ENCODE assay signal across 8 mouse cellular contexts in the genomic region with DNA sequence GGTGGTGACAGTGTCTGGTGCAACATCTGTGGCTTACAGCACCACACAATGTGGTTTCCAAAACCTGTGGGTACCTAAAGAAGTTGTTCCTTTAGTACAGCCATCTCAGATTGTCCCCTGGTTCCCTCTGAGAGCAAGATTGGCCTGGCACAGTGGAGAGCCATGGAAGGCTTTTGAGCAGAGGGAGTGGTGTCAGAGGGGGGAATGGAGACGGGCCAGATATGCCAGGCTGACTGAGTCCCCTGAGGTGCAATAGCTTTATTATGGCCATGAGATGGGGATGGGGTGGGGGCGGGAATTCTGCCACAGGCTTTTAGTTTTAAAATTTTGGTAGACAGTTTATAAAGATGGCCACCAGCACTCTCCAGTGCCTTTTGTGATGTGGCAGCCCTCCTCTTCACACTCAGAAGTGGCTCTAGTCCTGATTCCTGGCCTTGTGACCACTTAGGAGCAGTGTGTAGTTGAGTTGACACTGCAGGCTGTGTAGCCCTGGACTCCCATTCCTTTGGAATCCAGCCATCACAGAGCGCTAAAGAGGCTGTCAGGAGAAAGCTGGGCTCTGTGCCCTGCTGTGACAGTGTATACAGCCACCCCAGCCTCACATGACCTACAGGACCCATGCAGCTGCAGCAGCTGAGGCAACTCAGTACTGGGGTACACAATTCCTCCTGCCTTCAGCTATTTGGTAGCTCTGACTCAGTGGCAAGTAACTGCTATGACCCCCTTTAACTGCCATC. TPM values are rescaled to one million over a fixed set of nuclear protein-coding genes. Genes with fewer than 3 reads are reported as not detected.
DNase-seq lines count a peak whose midpoint lies in the region; ATAC-seq lines count a peak whose summit lies in the region.

No protein-coding gene starts in this region.

- no peak overlapping the region for H3K27ac ChIP-seq in liver, embryonic 13.5 days
- no peak overlapping the region for H3K27ac ChIP-seq in liver, embryonic 11.5 days (ENCODE audit: low read depth, low read length)
- no peak overlapping the region for H3K27ac ChIP-seq in hindbrain, embryonic 15.5 days (replicated peaks)

- peaks cover 12% of the 10 kb centered on the region; the same call in 1 of the 2 replicates for H3K4me1 ChIP-seq in liver, embryonic 13.5 days (replicated peaks)
- H3K4me1 ChIP-seq in liver, embryonic 11.5 days (replicated peaks; ENCODE audit: control insufficient read depth, insufficient read depth, low read length), result no peaks in the 10 kb centered on the region; the same call in 1 of the 2 replicates
- H3K4me1 ChIP-seq in hindbrain, embryonic 15.5 days (replicated peaks), result no peaks in the 10 kb centered on the region

- H3K27me3 ChIP-seq in liver, embryonic 13.5 days, result 0 out of 2 replicates have a peak, but pooled peaks cover 6% of the 10 kb centered on the region
- H3K27me3 ChIP-seq in liver, embryonic 11.5 days (replicated peaks; ENCODE audit: control insufficient read depth, insufficient read depth, low read length), result no peaks in the 10 kb centered on the region
- no peaks in the 10 kb centered on the region for H3K27me3 ChIP-seq in hindbrain, embryonic 15.5 days

- no peak overlapping the region for H3K9ac ChIP-seq in liver, embryonic 13.5 days
- H3K9ac ChIP-seq in liver, embryonic 11.5 days (ENCODE audit: low read depth, low read length), result no peak overlapping the region
- no peak overlapping the region for H3K9ac ChIP-seq in hindbrain, embryonic 15.5 days

- peak; percentile 74 for DNase-seq in adrenal gland, postnatal 10 days
- DNase-seq in adrenal gland, adult 18-20 months (ENCODE audit: low spot score in 2 of 2), result no peak
- no peak for DNase-seq in liver, embryonic 13.5 days
- DNase-seq in liver, embryonic 11.5 days (ENCODE audit: low spot score), result no peak
- no peak for DNase-seq in urinary bladder, postnatal 10 days (ENCODE audit: low spot score)
- DNase-seq in c-Kit-positive CD71-positive TER-119-positive erythroid progenitor cells, embryonic 14.5 days (ENCODE audit: low spot score), result no peak

- 0 out of 2 replicates have a peak, but pooled peaks have one; percentile 49 for ATAC-seq in liver, embryonic 13.5 days (ENCODE audit: low read depth)
- ATAC-seq in liver, embryonic 11.5 days (replicated peaks; ENCODE audit: low FRiP score), result no peak
- ATAC-seq in hindbrain, embryonic 15.5 days (ENCODE audit: low FRiP score, low read depth), result peak; percentile 89
- 0 out of 2 replicates have a peak, but pooled peaks have one; percentile 27 for ATAC-seq in megakaryocyte, adult 5-6 weeks (ENCODE audit: poor library complexity, severe bottlenecking)

- peaks cover 7% of the 10 kb centered on the region; the same call in 1 of the 2 replicates for H3K36me3 ChIP-seq in liver, embryonic 13.5 days
- H3K36me3 ChIP-seq in liver, embryonic 11.5 days (ENCODE audit: control insufficient read depth, insufficient read depth, low read length), result no peaks in the 10 kb centered on the region
- H3K36me3 ChIP-seq in hindbrain, embryonic 15.5 days, result no peaks in the 10 kb centered on the region

- H3K4me3 ChIP-seq in liver, embryonic 13.5 days (replicated peaks), result no peak overlapping the region
- no peak overlapping the region for H3K4me3 ChIP-seq in liver, embryonic 11.5 days (ENCODE audit: low read depth, low read length)
- no peak overlapping the region for H3K4me3 ChIP-seq in hindbrain, embryonic 15.5 days

- 61% methylated on average over 3 of the region's 3 CpGs for WGBS in liver, embryonic 13.5 days (ENCODE audit: insufficient replicate concordance)
- 80% methylated on average over 3 of the region's 3 CpGs for WGBS in liver, embryonic 11.5 days
- WGBS in hindbrain, embryonic 15.5 days, result 60% methylated on average over 3 of the region's 3 CpGs

- H3K9me3 ChIP-seq in liver, embryonic 13.5 days (replicated peaks), result no peaks in the 10 kb centered on the region
- H3K9me3 ChIP-seq in liver, embryonic 11.5 days (ENCODE audit: control insufficient read depth, low read length), result no peaks in the 10 kb centered on the region
- H3K9me3 ChIP-seq in hindbrain, embryonic 15.5 days, result no peaks in the 10 kb centered on the region

- no peak overlapping the region for H3K4me2 ChIP-seq in liver, embryonic 13.5 days
- H3K4me2 ChIP-seq in liver, embryonic 11.5 days, result no peak overlapping the region
- H3K4me2 ChIP-seq in hindbrain, embryonic 15.5 days, result no peak overlapping the region

RNA-seq across cellular contexts. Expression of gene Mogat2, which starts 20.9 kb away (rescaled TPM):
- total RNA-seq in adrenal gland, postnatal 10 days (2021), result under 1 TPM in 1 of 2 experiments, not detected in 1; 0.39 TPM
- under 1 TPM; 0.43 to 0.99 TPM for total RNA-seq in adrenal gland, adult 18-20 months (2021)
- 35.9 and 37.5 TPM in 2 replicates for polyA plus RNA-seq in liver, embryonic 13.5 days (2015; fragmentation: Nextera tagmentation; extraction: Ambion mirVana)
- 37.8 and 42.2 TPM in 2 replicates for polyA plus RNA-seq in liver, embryonic 11.5 days (2014; fragmentation: Nextera tagmentation; extraction: Ambion mirVana)
- polyA plus RNA-seq in hindbrain, embryonic 15.5 days (2015; fragmentation: Nextera tagmentation; extraction: Ambion mirVana), result 1.3 TPM in 2 replicates
- 1.6 TPM in 2 replicates for total RNA-seq in megakaryocyte, adult 5-6 weeks (2015)
- total RNA-seq in megakaryocyte, adult 5-6 weeks (2017), result 1.4 and 3.0 TPM in 2 replicates

RNA-seq across cellular contexts. Expression of gene Dgat2, which starts 35.0 kb away (rescaled TPM):
- 100 to 1,000 TPM; 492 to 561 TPM for total RNA-seq in adrenal gland, postnatal 10 days (2021)
- 100 to 1,000 TPM; 284 to 447 TPM for total RNA-seq in adrenal gland, adult 18-20 months (2021)
- 71.1 and 73.4 TPM in 2 replicates for polyA plus RNA-seq in liver, embryonic 13.5 days (2015; fragmentation: Nextera tagmentation; extraction: Ambion mirVana)
- 59.9 and 60.1 TPM in 2 replicates for polyA plus RNA-seq in liver, embryonic 11.5 days (2014; fragmentation: Nextera tagmentation; extraction: Ambion mirVana)
- 18.9 and 22.1 TPM in 2 replicates for polyA plus RNA-seq in hindbrain, embryonic 15.5 days (2015; fragmentation: Nextera tagmentation; extraction: Ambion mirVana)
- total RNA-seq in megakaryocyte, adult 5-6 weeks (2015), result 10.8 and 11.3 TPM in 2 replicates
- 9.1 and 14.0 TPM in 2 replicates for total RNA-seq in megakaryocyte, adult 5-6 weeks (2017)

RNA-seq across cellular contexts. Expression of gene Map6, which starts 49.7 kb away (rescaled TPM):
- total RNA-seq in adrenal gland, postnatal 10 days (2021), result 10 to 100 TPM; 10.4 to 15.6 TPM
- 10 to 100 TPM in 1 of 2 experiments, 1 to 10 TPM in 1; 6.6 to 10.9 TPM for total RNA-seq in adrenal gland, adult 18-20 months (2021)
- polyA plus RNA-seq in liver, embryonic 13.5 days (2015; fragmentation: Nextera tagmentation; extraction: Ambion mirVana), result 0.10 TPM in 2 replicates
- 0.32 and 0.69 TPM in 2 replicates for polyA plus RNA-seq in liver, embryonic 11.5 days (2014; fragmentation: Nextera tagmentation; extraction: Ambion mirVana)
- polyA plus RNA-seq in hindbrain, embryonic 15.5 days (2015; fragmentation: Nextera tagmentation; extraction: Ambion mirVana), result 139 and 155 TPM in 2 replicates
- total RNA-seq in megakaryocyte, adult 5-6 weeks (2015), result 0.07 and 0.25 TPM in 2 replicates
- 0.22 and 0.94 TPM in 2 replicates for total RNA-seq in megakaryocyte, adult 5-6 weeks (2017)

Comparison
In these comparisons a context has a peak if more than half of its experiments do, and no peak if none do; other contexts are left out.
1. RNA of gene Dgat2, which starts 35.0 kb away (total RNA-seq): 492 to 561 TPM in adrenal gland, postnatal 10 days and 284 to 447 TPM in adrenal gland, adult 18-20 months; 9.1 to 14.0 TPM in megakaryocyte, adult 5-6 weeks; every median in the first group is over 10 times any median in the second.